Mouse (Mus musculus) cerebellum, adult 9-10 months (tissue): ENCODE results near the gene Sesn1.
"Not testable (repeated sequence)": the region's sequence is repeated elsewhere in the genome, so short reads cannot be mapped to it uniquely, and the experiment has no call there.

Source experiments
- DNase-seq: peaks from one replicate; pipeline ENCODE4 v3.0.0; 2022

Gene Sesn1

DNA sequence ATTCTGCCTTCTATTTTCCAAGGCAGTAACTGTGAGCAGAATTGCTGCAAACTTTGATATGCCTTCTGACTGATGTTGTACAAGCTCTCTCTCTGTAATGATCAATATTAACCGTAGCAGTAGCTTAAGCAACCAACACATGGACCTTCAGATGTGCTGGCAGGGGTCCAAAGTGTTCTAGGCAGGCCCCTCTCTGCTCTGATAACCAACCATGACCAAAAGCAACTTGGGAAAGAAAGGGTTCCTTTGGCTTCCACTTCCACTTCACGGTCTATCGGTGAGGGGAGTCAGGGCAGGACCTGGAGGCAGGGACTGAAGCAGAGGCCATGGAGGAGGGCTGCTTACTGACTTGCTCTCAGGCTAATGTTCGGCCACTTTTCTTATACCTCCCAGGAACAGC lies 121.2 kb downstream of the Sesn1 start:
- DNase-seq, result peak; percentile 47

DNA sequence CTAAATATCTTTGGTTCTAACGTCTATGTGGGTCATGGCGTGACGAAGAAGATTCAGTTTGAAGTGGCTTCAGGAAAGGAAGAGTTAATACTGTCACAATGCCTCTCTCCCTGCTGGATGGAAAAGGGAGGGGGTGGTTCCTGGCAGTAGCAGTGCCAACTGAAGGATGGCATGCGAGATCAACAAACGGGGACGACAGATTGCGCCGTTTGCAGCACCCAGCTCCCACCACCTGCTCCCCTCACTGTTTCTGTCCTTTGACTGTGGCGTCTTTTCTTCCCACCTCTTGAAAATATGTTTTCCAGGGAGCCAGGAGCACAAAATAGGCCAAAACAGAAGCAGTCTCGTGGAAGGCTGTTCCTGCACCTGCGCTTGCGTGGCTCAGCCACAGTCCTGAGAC lies 122.2 kb downstream of the Sesn1 start:
- peak; percentile 91 for DNase-seq

- DNase-seq, result peak; percentile 61
These were observed 123.2 kb downstream of the Sesn1 start for GRCm38 (mm10) chr10:41932943-41933342.

DNA sequence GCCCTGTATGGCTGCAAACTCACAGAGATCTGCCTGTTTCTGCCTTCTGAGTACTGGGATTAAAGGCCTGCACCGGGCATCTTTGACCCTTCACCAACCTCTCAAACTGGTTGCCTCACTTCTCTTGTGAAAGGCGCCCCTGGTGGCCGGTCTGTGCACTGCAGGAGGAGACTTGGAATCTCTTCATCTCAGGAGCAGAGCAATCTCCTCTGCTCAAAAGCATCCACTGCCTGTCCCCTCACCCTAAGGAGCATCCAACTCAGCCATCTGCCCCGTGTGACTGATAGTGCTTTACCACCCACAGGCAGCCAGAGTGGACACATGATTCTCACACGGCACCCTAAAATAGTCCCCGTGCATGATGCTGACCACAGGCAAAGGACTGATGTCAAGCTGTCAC lies 123.8 kb downstream of the Sesn1 start:
- peak; percentile 84 for DNase-seq

- peak; percentile 96 for DNase-seq
These were observed 125.1 kb downstream of the Sesn1 start for GRCm38 (mm10) chr10:41934633-41935475.

DNA sequence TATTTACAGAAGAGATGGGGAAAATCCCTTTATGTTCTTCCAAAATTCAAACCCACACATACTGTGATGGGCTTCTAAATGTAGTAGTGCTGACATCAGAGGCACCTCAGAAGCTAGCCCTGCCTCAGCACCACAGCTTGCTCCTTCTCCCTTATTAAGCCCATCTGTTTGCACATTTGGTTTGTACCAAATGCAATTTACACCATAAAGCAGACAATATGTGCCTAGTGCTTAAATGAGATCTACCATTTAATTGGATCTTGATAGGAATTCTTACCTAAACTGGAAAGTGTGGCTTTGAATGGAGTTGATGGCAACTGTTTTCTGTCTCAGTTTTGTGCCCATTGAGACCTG lies 125.7 kb downstream of the Sesn1 start:
- peak; percentile 79 for DNase-seq

- peak; percentile 57 for DNase-seq
These were observed 126.4 kb downstream of the Sesn1 start for GRCm38 (mm10) chr10:41936100-41936499.

- DNase-seq, result no peak
These were observed 127.4 kb downstream of the Sesn1 start for GRCm38 (mm10) chr10:41937176-41937575.

DNA sequence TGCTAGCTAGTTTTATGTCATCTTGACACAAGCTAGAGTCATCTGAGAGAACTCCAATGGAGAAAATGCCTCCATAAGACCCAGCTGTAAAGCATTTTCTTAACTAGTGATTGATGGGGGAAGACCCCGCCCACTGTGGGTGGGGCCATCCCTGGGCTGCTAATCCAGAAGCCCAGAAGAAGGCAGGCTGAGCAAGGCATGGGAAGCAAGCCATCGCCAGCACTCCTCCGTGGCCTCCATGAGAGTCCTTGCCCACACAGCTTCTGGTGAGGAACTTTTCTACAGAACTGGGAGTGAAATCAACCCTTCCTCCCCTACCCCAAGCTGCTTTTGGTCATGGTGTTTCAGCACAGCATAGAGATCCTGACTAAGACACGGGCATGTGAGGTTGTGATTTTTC lies 129.4 kb downstream of the Sesn1 start:
- no peak for DNase-seq

DNA sequence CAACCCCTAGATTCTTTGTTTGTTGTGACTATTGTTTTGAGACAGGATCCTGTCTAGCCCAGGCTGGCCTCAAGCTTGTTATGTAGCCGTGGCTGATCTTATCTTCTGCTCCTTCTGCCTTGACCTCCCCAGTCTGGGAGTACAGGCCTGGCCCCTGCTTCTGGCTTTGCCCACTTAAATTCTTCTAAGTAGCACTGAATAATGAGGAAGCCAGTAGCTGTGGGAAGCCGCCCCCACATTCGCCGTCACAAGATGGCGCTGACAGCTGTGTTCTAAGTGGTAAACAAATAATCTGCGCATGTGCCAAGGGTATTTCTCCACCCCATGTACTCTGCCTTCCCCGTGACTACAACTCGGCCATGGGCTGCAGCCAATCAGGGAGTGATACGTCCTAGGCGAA lies 142.6 kb downstream of the Sesn1 start:
- DNase-seq, result not testable (repeated sequence)

GRCm38 (mm10) chr10:41952850-41953527 lies 143.3 kb downstream of the Sesn1 start:
- no peak for DNase-seq

DNA sequence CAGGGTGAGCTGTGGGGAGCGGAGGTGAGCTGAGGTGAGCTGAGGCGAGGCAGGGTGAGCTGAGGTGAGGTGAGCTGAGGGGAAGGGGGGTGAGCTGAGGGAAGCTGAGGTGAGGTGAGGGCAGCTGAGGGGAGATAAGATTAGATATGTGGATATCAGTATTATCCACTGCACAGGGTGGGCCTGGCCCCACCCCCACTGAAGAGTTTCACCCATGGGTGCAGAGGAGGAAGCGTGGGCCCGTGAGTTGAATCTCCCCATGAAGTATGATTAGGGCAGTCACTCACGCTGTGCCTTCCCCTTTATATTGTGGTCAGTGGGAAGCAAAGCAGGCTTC lies 143.8 kb downstream of the Sesn1 start:
- DNase-seq, result no peak

- DNase-seq, result no peak
These were observed 147.9 kb downstream of the Sesn1 start for GRCm38 (mm10) chr10:41957421-41958225.
